Mouse (Mus musculus) liver, embryonic 14.5 days (tissue): ENCODE results near the gene Stat4. TPM values are rescaled to one million over a fixed set of nuclear protein-coding genes. Genes with fewer than 3 reads are reported as not detected.

Experiments
- ATAC-seq: fragments of 200-750 bp; cut with Nextera tagmentation; 2 replicates; pipeline ENCODE4 v1.8.0; 2017; ENCODE audit warnings: moderate number of reproducible peaks, mild to moderate bottlenecking, moderate library complexity; ENCODE audit not compliant: insufficient read depth
- DNase-seq, 3 experiments: peaks; one replicate each; pipeline ENCODE4 v3.0.0-alpha.2; 2012 to 2013; ENCODE audit warnings: low read depth in 3 of 3, low spot score in 3 of 3
- H3K27ac ChIP-seq: fragments of 300-500 bp; sonication (generic); 2 replicates; pipeline ENCODE4 v1.5.1; 2014; ENCODE audit warnings: moderate library complexity, mild to moderate bottlenecking, control low read depth, inconsistent platforms
- H3K27me3 ChIP-seq: fragments of 300-500 bp; sonication (generic); 2 replicates; pipeline ENCODE4 v1.6.1; 2014; ENCODE audit warnings: mild to moderate bottlenecking, low read length, moderate library complexity; ENCODE audit not compliant: control insufficient read depth, insufficient read depth
- H3K36me3 ChIP-seq: fragments of 300-500 bp; sonication (generic); replicated peaks from 2 replicates; pipeline ENCODE4 v1.6.1; 2014; ENCODE audit warnings: low read depth; ENCODE audit not compliant: control insufficient read depth, insufficient read depth
- H3K4me1 ChIP-seq, 2 experiments: fragments of 200-500 bp in 1 of 2; fragments of 300-500 bp in 1 of 2; sonication (generic) in 1 of 2; replicated peaks; 2 replicates each; pipeline ENCODE4 v1.6.1; 2012 to 2014; ENCODE audit warnings: antibody characterized with exemption in 1 of 2, inconsistent platforms in 1 of 2, low read length in 1 of 2; ENCODE audit not compliant: control insufficient read depth in 2 of 2, insufficient read depth in 2 of 2
- H3K4me2 ChIP-seq: fragments of 300-500 bp; sonication (generic); 2 replicates; pipeline ENCODE4 v1.6.1; 2014; ENCODE audit warnings: low read depth, mild to moderate bottlenecking, control low read depth, moderate library complexity
- H3K4me3 ChIP-seq, 2 experiments: fragments of 200-500 bp in 1 of 2; fragments of 300-500 bp in 1 of 2; sonication (generic) in 1 of 2; 2 replicates each; pipeline ENCODE4 v1.5.1; 2012 to 2014; ENCODE audit warnings: low read depth in 2 of 2, low read length in 2 of 2, mild to moderate bottlenecking in 2 of 2, control low read depth in 1 of 2, inconsistent platforms in 1 of 2, moderate library complexity in 1 of 2; ENCODE audit not compliant: insufficient read depth in 1 of 2
- H3K9ac ChIP-seq: fragments of 300-500 bp; sonication (generic); replicated peaks from 2 replicates; pipeline ENCODE4 v1.6.1; 2014; ENCODE audit warnings: mild to moderate bottlenecking, control low read depth, moderate library complexity
- H3K9me3 ChIP-seq: fragments of 300-500 bp; sonication (generic); 2 replicates; pipeline ENCODE4 v1.6.1; 2016; ENCODE audit warnings: low read length, mixed read lengths; ENCODE audit not compliant: control insufficient read depth
- CTCF ChIP-seq: IDR thresholded peaks from 2 replicates; pipeline ENCODE4 v1.5.1; 2016; ENCODE audit warnings: antibody characterized with exemption, low read depth, control low read depth
- EP300 ChIP-seq: IDR thresholded peaks from 2 replicates; pipeline ENCODE4 v1.6.1; 2016; ENCODE audit warnings: antibody characterized with exemption, low read depth
- WGBS: fragments of 180-500 bp; shearing (Covaris S2); extraction: QIAGEN DNeasy Blood & Tissue Kit; methylation state at CpG from one replicate; pipeline ENCODE4 v1.1.7; 2014; ENCODE audit not compliant: insufficient replicate concordance; 5-methylcytosine and 5-hydroxymethylcytosine counted together
- polyA plus RNA-seq, 2 experiments: library from polyadenylated mRNA; depleted of rRNA in 1 of 2; stranded (reverse) in 1 of 2; unstranded in 1 of 2; fragments of >200 nt; fragmentation: Nextera tagmentation in 1 of 2; extraction: Ambion mirVana in 1 of 2; gene quantifications; 2 replicates each; pipeline versions ENCODE4 v1.2.1 to v1.2.3; 2012 to 2014

Stat4 gene
- polyA plus RNA-seq, 2 experiments: 0.42 to 1.5 TPM

DNA sequence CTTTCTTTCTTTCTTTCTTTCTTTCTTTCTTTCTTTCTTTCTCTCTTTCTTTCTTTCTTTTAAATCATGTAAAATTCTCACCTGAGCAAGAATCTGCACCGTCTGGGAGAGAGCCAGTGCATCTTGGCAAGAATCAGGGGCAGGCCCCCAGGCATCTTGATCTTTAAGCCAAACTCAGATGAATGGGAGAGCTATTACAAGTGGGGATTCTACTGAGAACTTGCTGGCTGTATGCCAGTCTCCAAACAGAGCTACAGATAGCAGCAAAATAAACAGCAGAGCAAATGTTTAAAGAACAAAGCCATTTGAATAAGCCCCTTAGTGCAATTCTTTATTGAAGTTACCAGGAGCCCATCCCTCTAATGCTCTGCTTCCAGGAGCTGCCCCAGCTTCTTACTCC, 18.0 kb upstream of the Stat4 start:
- Histone ChIP-seq H3K4me3 (no peak overlapping the region), H3K4me2 (no peak overlapping the region), H3K4me1 (no peaks in the 10 kb centered on the region), H3K9ac (no peak overlapping the region), H3K27ac (no peak overlapping the region), H3K9me3 (no peaks in the 10 kb centered on the region), H3K36me3 (no peaks in the 10 kb centered on the region), H3K27me3 (no peaks in the 10 kb centered on the region)
- ATAC-seq: no peak
- WGBS: 37% methylated on average over 1 of the region's 1 CpGs
- DNase-seq: no peak
- TF ChIP-seq CTCF: no peak
- no peak for TF ChIP-seq EP300

DNA sequence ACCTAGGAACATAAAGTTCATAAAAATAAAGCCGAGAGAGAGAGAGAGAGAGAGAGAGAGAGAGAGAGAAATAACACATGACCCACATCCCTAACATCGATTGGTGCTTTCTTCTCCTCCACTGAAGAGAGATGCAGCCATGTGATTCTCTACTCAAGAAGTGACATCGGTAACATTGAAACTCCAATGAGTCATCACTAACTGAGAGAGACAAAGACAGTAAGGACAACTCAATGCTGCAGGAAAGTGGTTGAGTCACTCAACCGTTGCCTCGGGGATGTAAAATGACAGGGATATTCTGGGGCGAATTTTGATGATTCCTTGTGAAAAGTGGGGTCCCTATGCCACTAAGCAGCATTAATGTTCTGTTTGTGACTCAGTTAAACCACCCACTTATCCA, 16.8 kb upstream of the Stat4 start:
- Histone ChIP-seq H3K36me3 (no peaks in the 10 kb centered on the region), H3K4me1 (no peaks in the 10 kb centered on the region), H3K27ac (no peak overlapping the region), H3K4me3 (no peak overlapping the region), H3K9me3 (no peaks in the 10 kb centered on the region), H3K4me2 (no peak overlapping the region), H3K27me3 (no peaks in the 10 kb centered on the region), H3K9ac (no peak overlapping the region)
- no peak for TF ChIP-seq CTCF
- no peak for TF ChIP-seq EP300
- no peak for ATAC-seq
- no peak for DNase-seq
- 57% methylated on average over 6 of the region's 6 CpGs for WGBS

DNA sequence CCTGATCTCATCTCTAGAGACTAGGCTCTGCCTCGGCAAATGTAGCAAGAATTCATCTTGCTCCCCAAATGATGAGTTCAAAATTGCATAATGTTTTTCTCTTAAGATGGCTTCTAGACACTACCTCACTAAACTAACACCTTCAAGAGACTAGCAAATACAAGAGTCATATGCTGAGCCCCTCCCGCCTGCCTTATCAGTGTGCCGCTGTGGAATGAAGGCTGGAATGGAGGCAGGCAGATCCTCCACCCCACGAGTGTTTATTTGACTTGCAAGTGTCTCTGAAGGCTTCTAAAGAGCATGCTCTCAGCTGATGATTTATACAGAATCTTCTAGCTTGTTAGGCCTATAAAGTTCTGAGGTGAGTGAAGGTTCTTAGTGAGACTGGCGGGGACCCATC, 11.4 kb upstream of the Stat4 start:
- DNase-seq (no peak), ATAC-seq (no peak)
- Histone ChIP-seq H3K4me3 (no peak overlapping the region), H3K9me3 (no peaks in the 10 kb centered on the region), H3K27me3 (no peaks in the 10 kb centered on the region), H3K27ac (no peak overlapping the region), H3K4me1 (no peaks in the 10 kb centered on the region), H3K36me3 (no peaks in the 10 kb centered on the region), H3K4me2 (no peak overlapping the region), H3K9ac (no peak overlapping the region)
- 50% methylated on average over 5 of the region's 5 CpGs for WGBS
- TF ChIP-seq CTCF (no peak), EP300 (no peak)

DNA sequence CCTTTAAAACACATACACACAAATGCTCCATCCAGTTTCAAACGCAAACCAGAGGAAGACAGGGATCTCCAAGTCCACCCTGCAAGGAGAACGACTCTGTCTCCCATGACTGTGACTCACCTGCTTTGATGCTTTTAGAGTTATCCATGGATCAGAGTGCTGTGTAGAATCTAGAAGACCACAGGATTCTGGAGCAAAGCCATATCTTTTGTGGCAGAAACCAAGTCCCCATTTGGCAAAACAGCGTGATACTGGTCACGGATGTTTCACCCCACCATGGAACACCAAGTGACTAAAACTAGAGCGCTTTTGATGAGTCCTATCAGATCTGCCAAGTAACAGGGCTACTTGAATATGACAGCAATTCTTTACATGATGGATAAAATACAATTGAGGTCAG, 7.9 kb upstream of the Stat4 start:
- no peaks in the 10 kb centered on the region for H3K4me1 ChIP-seq
- H3K36me3 ChIP-seq: no peaks in the 10 kb centered on the region
- no peak for DNase-seq
- no peaks in the 10 kb centered on the region for H3K27me3 ChIP-seq
- no peak overlapping the region for H3K4me3 ChIP-seq
- H3K9ac ChIP-seq: no peak overlapping the region
- TF ChIP-seq CTCF (no peak), EP300 (no peak)
- ATAC-seq: no peak
- WGBS: 67% methylated on average over 5 of the region's 5 CpGs
- H3K4me2 ChIP-seq: no peak overlapping the region
- H3K27ac ChIP-seq: no peak overlapping the region
- H3K9me3 ChIP-seq: no peaks in the 10 kb centered on the region

DNA sequence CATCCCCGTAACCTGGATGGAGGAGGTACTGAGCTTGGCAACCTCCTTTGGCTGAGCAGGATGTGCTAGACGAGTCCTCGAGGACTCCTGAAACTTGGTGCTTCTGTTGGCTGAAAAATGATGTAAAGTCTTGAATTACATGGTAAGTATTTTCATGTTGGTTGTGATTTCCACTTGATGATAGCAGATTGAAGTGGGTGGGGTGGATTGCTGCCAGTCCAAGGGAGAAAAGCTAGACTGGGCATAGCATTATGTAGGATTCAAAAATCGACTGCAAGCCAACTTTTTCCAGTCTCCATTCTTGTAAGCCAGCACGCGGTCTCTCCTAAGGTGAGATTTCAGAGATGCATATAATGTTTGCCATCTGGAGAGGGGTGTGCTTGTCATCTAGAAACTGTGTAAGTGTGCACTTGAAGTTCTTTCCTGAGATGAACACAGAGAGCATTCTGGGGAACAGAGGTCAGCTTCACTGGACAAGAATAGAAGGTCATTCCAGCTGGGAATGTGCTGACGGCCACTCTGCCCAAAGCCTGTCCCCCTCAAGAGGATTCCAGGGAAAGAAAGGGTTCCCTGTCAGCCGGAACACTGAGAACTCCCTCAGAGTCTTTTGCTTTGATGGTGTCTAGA, 5.1 kb downstream of the Stat4 start:
- WGBS: 59% methylated on average over 8 of the region's 8 CpGs
- no peak overlapping the region for H3K4me3 ChIP-seq
- no peak for DNase-seq
- H3K9me3 ChIP-seq: no peaks in the 10 kb centered on the region
- no peak overlapping the region for H3K27ac ChIP-seq
- no peak overlapping the region for H3K9ac ChIP-seq
- ATAC-seq: no peak
- H3K4me1 ChIP-seq: 0 out of 4 replicates have a peak, but pooled peaks cover 0 to 1% of the 10 kb centered on the region in 2 experiments
- H3K27me3 ChIP-seq: no peaks in the 10 kb centered on the region
- no peak for TF ChIP-seq CTCF
- no peak for TF ChIP-seq EP300
- no peak overlapping the region for H3K4me2 ChIP-seq
- H3K36me3 ChIP-seq: no peaks in the 10 kb centered on the region
